Mouse (Mus musculus): ENCODE measurements around the gene Arhgap8. TPM values are rescaled to one million over a fixed set of nuclear protein-coding genes. Genes with fewer than 3 reads are reported as not detected.

Gene Arhgap8
- total and polyA plus RNA-seq, 3 experiments, result 0.08 TPM; not detected in 2

GRCm38 (mm10) chr15:84784812-84785211 is 65.0 kb downstream of the Arhgap8 start:
- Histone ChIP-seq H3K4me2 (ENCODE audit: insufficient read depth, low read depth, poor library complexity, severe bottlenecking) (no peak overlapping the region), H3K4me3 (replicated peaks in 1 of 3; ENCODE audit: low read depth in 2 of 3, low read length in 2 of 3, poor library complexity in 1 of 3) (no peak overlapping the region), H3K27ac (ENCODE audit: insufficient read depth, low read depth) (no peak overlapping the region), H3K79me2 (replicated peaks; ENCODE audit: control insufficient read depth, extremely low read depth, insufficient read depth, poor library complexity, severe bottlenecking) (no peaks in the 10 kb centered on the region), H3K9me3 (replicated peaks; ENCODE audit: low read length) (no peaks in the 10 kb centered on the region), H3K36me3 (replicated peaks in 1 of 2; ENCODE audit: control insufficient read depth in 1 of 2, insufficient read depth in 1 of 2, low read length in 1 of 2) (peaks cover 0 to 31% of the 10 kb centered on the region in 2 experiments), H3K4me1 (ENCODE audit: control insufficient read depth in 1 of 2, insufficient read depth in 2 of 2) (no peaks in the 10 kb centered on the region), H3K27me3 (replicated peaks) (no peaks in the 10 kb centered on the region), H3K9ac (ENCODE audit: insufficient read depth, low read depth) (no peak overlapping the region)
- in situ Hi-C loops (cut with MboI; ENCODE audit: low pct_ligation_motif_present, low pct_unique_long_range_greater_than_20kb, low sequenced_read_pairs) (loop anchor here (5.0 kb wide), 1 partner anchor 107 kb away; no protein-coding TSS in a partner anchor), dilution Hi-C loops (cut with MboI; ENCODE audit: extremely low pct_ligation_motif_present, extremely low pct_unique_long_range_greater_than_20kb, low sequenced_read_pairs) (no loop called here)
- DNase-seq (ENCODE audit: extremely low read depth), result no peak
- no peak for TF ChIP-seq SMC3 (IDR thresholded peaks at IDR 0.05; ENCODE audit: low read depth, low read length)
- no peak for TF ChIP-seq CHD2 (IDR thresholded peaks at IDR 0.05; ENCODE audit: low read length)
- TF ChIP-seq MAZ (IDR thresholded peaks at IDR 0.05; ENCODE audit: low read depth, low read length), result no peak
- no peak for TF ChIP-seq MYC (IDR thresholded peaks at IDR 0.05; ENCODE audit: low read depth, low read length)

- TF ChIP-seq MXI1 (IDR thresholded peaks at IDR 0.05; ENCODE audit: low read depth, low read length) (no peak), USF1 (IDR thresholded peaks at IDR 0.05; ENCODE audit: low read depth, low read length) (no peak)
- Histone ChIP-seq H3K27me3 (replicated peaks) (no peaks in the 10 kb centered on the region), H3K27ac (ENCODE audit: insufficient read depth, low read depth) (no peak overlapping the region), H3K4me3 (replicated peaks in 1 of 3; ENCODE audit: low read depth in 2 of 3, low read length in 2 of 3, poor library complexity in 1 of 3) (no peak overlapping the region), H3K9me3 (replicated peaks; ENCODE audit: low read length) (no peaks in the 10 kb centered on the region), H3K36me3 (replicated peaks in 1 of 2; ENCODE audit: control insufficient read depth in 1 of 2, insufficient read depth in 1 of 2, low read length in 1 of 2) (peaks cover 3 to 55% of the 10 kb centered on the region in 2 experiments), H3K79me2 (replicated peaks; ENCODE audit: control insufficient read depth, extremely low read depth, insufficient read depth, poor library complexity, severe bottlenecking) (no peaks in the 10 kb centered on the region), H3K4me2 (ENCODE audit: insufficient read depth, low read depth, poor library complexity, severe bottlenecking) (no peak overlapping the region), H3K4me1 (ENCODE audit: control insufficient read depth in 1 of 2, insufficient read depth in 2 of 2) (no peaks in the 10 kb centered on the region), H3K9ac (ENCODE audit: insufficient read depth, low read depth) (no peak overlapping the region)
- dilution Hi-C loops (cut with MboI; ENCODE audit: extremely low pct_ligation_motif_present, extremely low pct_unique_long_range_greater_than_20kb, low sequenced_read_pairs), result no loop called here
- DNase-seq (ENCODE audit: extremely low read depth), result no peak
- in situ Hi-C loops (cut with MboI; ENCODE audit: low pct_ligation_motif_present, low pct_unique_long_range_greater_than_20kb, low sequenced_read_pairs), result no loop called here
Measured at GRCm38 (mm10) chr15:84787161-84787560, 67.3 kb downstream of the Arhgap8 start.

GRCm38 (mm10) chr15:84793649-84794048 is 73.8 kb downstream of the Arhgap8 start:
- H3K27me3 ChIP-seq (replicated peaks), result no peaks in the 10 kb centered on the region
- no peak overlapping the region for H3K27ac ChIP-seq (ENCODE audit: insufficient read depth, low read depth)
- in situ Hi-C loops (cut with MboI; ENCODE audit: low pct_ligation_motif_present, low pct_unique_long_range_greater_than_20kb, low sequenced_read_pairs), result no loop called here
- peaks cover 4% of the 10 kb centered on the region for H3K9me3 ChIP-seq (replicated peaks; ENCODE audit: low read length)
- TF ChIP-seq SIN3A (IDR thresholded peaks at IDR 0.05; ENCODE audit: low read length) (no peak), MAFK (IDR thresholded peaks at IDR 0.05; ENCODE audit: insufficient replicate concordance, low read length) (no peak), CTCF (conservative IDR thresholded peaks at IDR 0.05 in 1 of 2, IDR thresholded peaks at IDR 0.05 in 1 of 2; ENCODE audit: low read depth in 2 of 2, low read length in 2 of 2) (0 out of 4 replicates have a peak, but pooled peaks of 1 of the 2 experiments have one; percentile 1)
- no peaks in the 10 kb centered on the region for H3K79me2 ChIP-seq (replicated peaks; ENCODE audit: control insufficient read depth, extremely low read depth, insufficient read depth, poor library complexity, severe bottlenecking)
- H3K9ac ChIP-seq (ENCODE audit: insufficient read depth, low read depth), result no peak overlapping the region
- no peak overlapping the region for H3K4me2 ChIP-seq (ENCODE audit: insufficient read depth, low read depth, poor library complexity, severe bottlenecking)
- H3K4me1 ChIP-seq (ENCODE audit: control insufficient read depth in 1 of 2, insufficient read depth in 2 of 2), result peaks cover 0 to 4% of the 10 kb centered on the region in 2 experiments; a peak in 1 of 4 replicates
- no peak for DNase-seq (ENCODE audit: extremely low read depth)
- dilution Hi-C loops (cut with MboI; ENCODE audit: extremely low pct_ligation_motif_present, extremely low pct_unique_long_range_greater_than_20kb, low sequenced_read_pairs), result no loop called here
- H3K4me3 ChIP-seq (replicated peaks in 1 of 3; ENCODE audit: low read depth in 2 of 3, low read length in 2 of 3, poor library complexity in 1 of 3), result no peak overlapping the region
- H3K36me3 ChIP-seq (replicated peaks in 1 of 2; ENCODE audit: control insufficient read depth in 1 of 2, insufficient read depth in 1 of 2, low read length in 1 of 2), result peaks cover 13 to 84% of the 10 kb centered on the region in 2 experiments
